Mouse (Mus musculus): ENCODE data around the gene Rapgef4. TPM values are rescaled to one million over a fixed set of nuclear protein-coding genes. Genes with fewer than 3 reads are reported as not detected.

The Rapgef4 gene
- polyA plus RNA-seq, 1 experiment from 2014 or later: 2.9 TPM

GRCm38 (mm10) chr2:72179600-72180301 is 198.7 kb downstream of the Rapgef4 start:
- DNase-seq (ENCODE audit: low spot score): no peak
- H3K4me2 ChIP-seq (replicated peaks; ENCODE audit: low read depth, low read length): no peak overlapping the region
- H3K27ac ChIP-seq (ENCODE audit: low read depth, low read length): no peak overlapping the region
- no peaks in the 10 kb centered on the region; the same call in 1 of the 2 replicates for H3K4me1 ChIP-seq (replicated peaks; ENCODE audit: control insufficient read depth, insufficient read depth, low read length)
- no peak overlapping the region for H3K4me3 ChIP-seq (ENCODE audit: low read depth, low read length)
- H3K36me3 ChIP-seq (ENCODE audit: control insufficient read depth, insufficient read depth, low read length): no peaks in the 10 kb centered on the region
- 94% methylated on average over 15 of the region's 15 CpGs for WGBS
- H3K27me3 ChIP-seq (ENCODE audit: control insufficient read depth, insufficient read depth, low read length): no peaks in the 10 kb centered on the region
- no peak for ATAC-seq (ENCODE audit: low FRiP score)
- H3K9ac ChIP-seq (ENCODE audit: low read depth, low read length): no peak overlapping the region
- no peaks in the 10 kb centered on the region for H3K9me3 ChIP-seq (ENCODE audit: control insufficient read depth, low read length)

GRCm38 (mm10) chr2:72181443-72181842 is 200.4 kb downstream of the Rapgef4 start:
- no peaks in the 10 kb centered on the region for H3K36me3 ChIP-seq (ENCODE audit: control insufficient read depth, insufficient read depth, low read length)
- no peak overlapping the region for H3K4me2 ChIP-seq (replicated peaks; ENCODE audit: low read depth, low read length)
- DNase-seq (ENCODE audit: low spot score) (no peak), ATAC-seq (ENCODE audit: low FRiP score) (no peak)
- no peaks in the 10 kb centered on the region for H3K4me1 ChIP-seq (replicated peaks; ENCODE audit: control insufficient read depth, insufficient read depth, low read length)
- no peak overlapping the region for H3K27ac ChIP-seq (ENCODE audit: low read depth, low read length)
- H3K9ac ChIP-seq (ENCODE audit: low read depth, low read length): no peak overlapping the region
- no peaks in the 10 kb centered on the region for H3K27me3 ChIP-seq (ENCODE audit: control insufficient read depth, insufficient read depth, low read length)
- no peaks in the 10 kb centered on the region for H3K9me3 ChIP-seq (ENCODE audit: control insufficient read depth, low read length)
- no peak overlapping the region for H3K4me3 ChIP-seq (ENCODE audit: low read depth, low read length)
- WGBS: 73% methylated on average over 2 of the region's 2 CpGs

- Histone ChIP-seq H3K27ac (ENCODE audit: low read depth, low read length) (no peak overlapping the region), H3K9ac (ENCODE audit: low read depth, low read length) (no peak overlapping the region), H3K4me1 (replicated peaks; ENCODE audit: control insufficient read depth, insufficient read depth, low read length) (no peaks in the 10 kb centered on the region), H3K36me3 (ENCODE audit: control insufficient read depth, insufficient read depth, low read length) (no peaks in the 10 kb centered on the region), H3K4me3 (ENCODE audit: low read depth, low read length) (no peak overlapping the region), H3K4me2 (replicated peaks; ENCODE audit: low read depth, low read length) (no peak overlapping the region), H3K27me3 (ENCODE audit: control insufficient read depth, insufficient read depth, low read length) (no peaks in the 10 kb centered on the region), H3K9me3 (ENCODE audit: control insufficient read depth, low read length) (no peaks in the 10 kb centered on the region)
- 83% methylated on average over 3 of the region's 3 CpGs for WGBS
- DNase-seq (ENCODE audit: low spot score) (no peak), ATAC-seq (ENCODE audit: low FRiP score) (no peak)
Measured at GRCm38 (mm10) chr2:72183751-72184150, 202.7 kb downstream of the Rapgef4 start.

- DNase-seq (ENCODE audit: low spot score) (no peak), ATAC-seq (ENCODE audit: low FRiP score) (no peak)
- H3K4me3 ChIP-seq (ENCODE audit: low read depth, low read length): no peak overlapping the region
- H3K36me3 ChIP-seq (ENCODE audit: control insufficient read depth, insufficient read depth, low read length): no peaks in the 10 kb centered on the region
- no peak overlapping the region for H3K27ac ChIP-seq (ENCODE audit: low read depth, low read length)
- no peak overlapping the region for H3K4me2 ChIP-seq (replicated peaks; ENCODE audit: low read depth, low read length)
- no peaks in the 10 kb centered on the region for H3K4me1 ChIP-seq (replicated peaks; ENCODE audit: control insufficient read depth, insufficient read depth, low read length)
- WGBS: 72% methylated on average over 6 of the region's 6 CpGs
- no peaks in the 10 kb centered on the region for H3K9me3 ChIP-seq (ENCODE audit: control insufficient read depth, low read length)
- no peak overlapping the region for H3K9ac ChIP-seq (ENCODE audit: low read depth, low read length)
- H3K27me3 ChIP-seq (ENCODE audit: control insufficient read depth, insufficient read depth, low read length): no peaks in the 10 kb centered on the region
Measured at GRCm38 (mm10) chr2:72196190-72196965, 215.3 kb downstream of the Rapgef4 start.

- ATAC-seq (ENCODE audit: low FRiP score) (no peak), DNase-seq (ENCODE audit: low spot score) (no peak)
- Histone ChIP-seq H3K4me1 (replicated peaks; ENCODE audit: control insufficient read depth, insufficient read depth, low read length) (no peaks in the 10 kb centered on the region), H3K27me3 (ENCODE audit: control insufficient read depth, insufficient read depth, low read length) (no peaks in the 10 kb centered on the region), H3K9ac (ENCODE audit: low read depth, low read length) (no peak overlapping the region), H3K36me3 (ENCODE audit: control insufficient read depth, insufficient read depth, low read length) (no peaks in the 10 kb centered on the region), H3K9me3 (ENCODE audit: control insufficient read depth, low read length) (no peaks in the 10 kb centered on the region), H3K27ac (ENCODE audit: low read depth, low read length) (no peak overlapping the region), H3K4me3 (ENCODE audit: low read depth, low read length) (no peak overlapping the region), H3K4me2 (replicated peaks; ENCODE audit: low read depth, low read length) (no peak overlapping the region)
- 52% methylated on average over 3 of the region's 3 CpGs for WGBS
Measured at GRCm38 (mm10) chr2:72197026-72197425, 216.0 kb downstream of the Rapgef4 start.

- Histone ChIP-seq H3K36me3 (ENCODE audit: control insufficient read depth, insufficient read depth, low read length) (no peaks in the 10 kb centered on the region), H3K9me3 (ENCODE audit: control insufficient read depth, low read length) (no peaks in the 10 kb centered on the region), H3K27me3 (ENCODE audit: control insufficient read depth, insufficient read depth, low read length) (no peaks in the 10 kb centered on the region; the same call in 1 of the 2 replicates), H3K4me2 (replicated peaks; ENCODE audit: low read depth, low read length) (no peak overlapping the region), H3K4me1 (replicated peaks; ENCODE audit: control insufficient read depth, insufficient read depth, low read length) (no peaks in the 10 kb centered on the region), H3K9ac (ENCODE audit: low read depth, low read length) (no peak overlapping the region), H3K27ac (ENCODE audit: low read depth, low read length) (no peak overlapping the region), H3K4me3 (ENCODE audit: low read depth, low read length) (no peak overlapping the region)
- 89% methylated on average over 2 of the region's 2 CpGs for WGBS
- no peak for DNase-seq (ENCODE audit: low spot score)
- no peak for ATAC-seq (ENCODE audit: low FRiP score)
Measured at GRCm38 (mm10) chr2:72199451-72199850, 218.4 kb downstream of the Rapgef4 start.

- DNase-seq (ENCODE audit: low spot score) (no peak), ATAC-seq (ENCODE audit: low FRiP score) (no peak)
- Histone ChIP-seq H3K27ac (ENCODE audit: low read depth, low read length) (no peak overlapping the region), H3K9ac (ENCODE audit: low read depth, low read length) (no peak overlapping the region), H3K36me3 (ENCODE audit: control insufficient read depth, insufficient read depth, low read length) (no peaks in the 10 kb centered on the region), H3K4me3 (ENCODE audit: low read depth, low read length) (no peak overlapping the region), H3K4me1 (replicated peaks; ENCODE audit: control insufficient read depth, insufficient read depth, low read length) (no peaks in the 10 kb centered on the region), H3K9me3 (ENCODE audit: control insufficient read depth, low read length) (no peaks in the 10 kb centered on the region), H3K4me2 (replicated peaks; ENCODE audit: low read depth, low read length) (no peak overlapping the region), H3K27me3 (ENCODE audit: control insufficient read depth, insufficient read depth, low read length) (no peaks in the 10 kb centered on the region; the same call in 1 of the 2 replicates)
- WGBS: 59% methylated on average over 9 of the region's 9 CpGs
Measured at GRCm38 (mm10) chr2:72201506-72201905, 220.5 kb downstream of the Rapgef4 start.

- Histone ChIP-seq H3K4me3 (ENCODE audit: low read depth, low read length) (no peak overlapping the region), H3K36me3 (ENCODE audit: control insufficient read depth, insufficient read depth, low read length) (no peaks in the 10 kb centered on the region), H3K27ac (ENCODE audit: low read depth, low read length) (no peak overlapping the region), H3K27me3 (ENCODE audit: control insufficient read depth, insufficient read depth, low read length) (no peaks in the 10 kb centered on the region; the same call in 1 of the 2 replicates), H3K9me3 (ENCODE audit: control insufficient read depth, low read length) (no peaks in the 10 kb centered on the region), H3K9ac (ENCODE audit: low read depth, low read length) (no peak overlapping the region), H3K4me1 (replicated peaks; ENCODE audit: control insufficient read depth, insufficient read depth, low read length) (no peaks in the 10 kb centered on the region), H3K4me2 (replicated peaks; ENCODE audit: low read depth, low read length) (no peak overlapping the region)
- ATAC-seq (ENCODE audit: low FRiP score) (no peak), DNase-seq (ENCODE audit: low spot score) (no peak)
- 84% methylated on average over 6 of the region's 6 CpGs for WGBS
Measured at GRCm38 (mm10) chr2:72202252-72202651, 221.2 kb downstream of the Rapgef4 start.

Measured in hindbrain, embryonic 11.5 days (tissue).